Mouse (Mus musculus): ENCODE data around the gene Aebp1.
"Not testable (repeated sequence)": the region's sequence is repeated elsewhere in the genome, so short reads cannot be mapped to it uniquely, and the experiment has no call there.

The Aebp1 gene

DNA sequence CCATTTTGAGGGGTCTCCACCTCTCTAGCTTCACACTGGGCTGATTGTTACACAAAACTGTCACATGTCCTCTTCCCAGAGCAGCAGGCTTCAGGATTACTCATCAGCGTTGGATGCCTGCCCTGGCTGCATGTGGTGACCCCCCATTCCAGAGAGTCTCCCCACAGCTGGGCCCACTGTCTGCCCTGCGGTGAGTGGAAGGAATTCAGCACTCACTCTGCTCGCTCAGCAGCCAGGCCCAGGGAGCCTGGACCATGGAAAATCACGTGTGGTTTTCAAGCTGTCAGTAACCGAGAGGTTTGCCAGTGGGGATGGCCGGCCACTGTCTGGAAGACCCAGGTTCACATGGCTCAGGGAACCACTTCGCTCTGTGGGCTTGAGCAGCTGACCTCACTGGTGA is 5.8 kb upstream of the Aebp1 start:
- in situ Hi-C loops (cut with MboI): no loop called here

DNA sequence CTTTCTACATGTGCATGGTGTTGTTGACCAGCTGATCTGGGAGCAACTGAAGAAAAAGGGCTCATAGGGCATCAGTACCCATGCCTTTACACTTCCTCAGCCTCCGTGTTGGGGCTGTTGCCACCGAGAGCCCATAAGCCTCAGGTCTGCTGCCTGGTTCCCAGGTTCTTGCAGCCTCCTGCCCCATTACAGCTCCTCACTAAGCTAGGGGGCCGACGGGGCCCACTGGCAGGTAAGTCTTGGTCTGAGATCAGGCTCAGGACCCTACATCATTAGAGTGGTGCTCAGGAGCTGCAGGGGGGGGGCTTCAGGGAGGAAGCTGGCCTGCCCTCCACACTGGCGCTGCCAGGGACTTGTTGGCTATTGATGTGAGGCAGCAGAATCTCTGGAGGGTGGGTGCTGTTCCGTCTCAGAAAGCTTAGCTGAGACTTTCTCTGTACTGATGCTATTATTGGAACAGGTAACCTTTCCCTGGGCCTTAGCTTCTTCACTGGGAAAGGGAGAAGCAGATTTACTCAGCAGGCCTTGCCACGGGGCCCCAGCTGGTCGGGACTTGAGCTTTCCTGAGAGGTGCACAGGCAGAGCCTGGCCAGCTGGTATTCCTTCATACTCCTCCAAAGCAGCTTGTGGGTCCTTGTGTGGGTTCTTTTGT is 5.1 kb upstream of the Aebp1 start:
- in situ Hi-C loops (cut with MboI): no loop called here

DNA sequence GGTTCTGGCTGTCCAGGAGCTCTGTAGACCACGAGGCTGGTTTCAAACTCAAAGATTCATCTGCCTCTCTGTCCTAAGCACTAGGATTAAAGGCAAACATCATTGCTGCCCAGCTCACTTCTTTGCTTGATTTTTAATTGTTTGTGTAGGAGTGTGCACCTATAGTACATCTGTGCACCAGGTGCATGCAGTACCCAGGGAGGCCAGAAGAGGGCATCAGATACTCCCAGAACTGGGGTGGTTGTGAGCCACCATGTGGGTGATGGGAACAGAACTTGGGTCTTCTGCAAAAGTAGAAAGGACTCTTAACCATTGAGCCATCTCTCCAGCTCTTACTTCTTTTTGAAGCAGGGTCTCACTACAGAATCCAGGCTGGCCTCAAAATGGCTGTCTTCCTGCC is 3.0 kb upstream of the Aebp1 start:
- in situ Hi-C loops (cut with MboI): no loop called here

DNA sequence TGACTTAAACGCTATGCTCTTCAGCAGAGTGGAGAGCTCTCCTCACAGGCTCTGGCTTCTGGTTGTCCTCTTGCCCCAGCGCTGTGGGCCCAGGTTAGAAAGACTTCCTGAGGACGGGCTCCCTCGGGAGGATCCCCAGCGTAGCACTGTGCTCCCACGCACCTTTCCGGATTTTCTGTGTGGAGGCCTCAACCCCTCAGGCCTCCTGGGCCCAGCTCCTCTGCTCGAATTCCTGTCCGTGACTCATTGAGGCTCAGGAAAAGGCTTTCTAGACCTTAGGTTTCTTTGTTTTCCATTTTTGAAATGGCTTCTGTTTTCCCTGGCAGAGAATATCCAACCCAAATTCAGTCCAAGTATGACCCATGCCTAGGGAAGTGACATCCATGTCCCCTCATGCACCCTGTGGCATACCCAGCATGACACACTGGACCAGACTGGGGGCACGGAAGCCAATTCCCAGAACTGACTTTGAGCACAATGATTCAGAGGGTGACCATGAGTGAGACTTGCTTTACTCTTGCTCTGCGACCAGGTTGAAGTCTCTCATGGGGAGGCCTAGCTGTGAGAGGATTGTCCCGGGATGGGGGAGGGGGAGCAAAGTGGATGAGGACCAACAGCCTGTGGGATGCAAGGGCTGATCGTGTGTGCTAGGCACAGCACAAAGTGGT is 1.7 kb upstream of the Aebp1 start:
- in situ Hi-C loops (cut with MboI): no loop called here

DNA sequence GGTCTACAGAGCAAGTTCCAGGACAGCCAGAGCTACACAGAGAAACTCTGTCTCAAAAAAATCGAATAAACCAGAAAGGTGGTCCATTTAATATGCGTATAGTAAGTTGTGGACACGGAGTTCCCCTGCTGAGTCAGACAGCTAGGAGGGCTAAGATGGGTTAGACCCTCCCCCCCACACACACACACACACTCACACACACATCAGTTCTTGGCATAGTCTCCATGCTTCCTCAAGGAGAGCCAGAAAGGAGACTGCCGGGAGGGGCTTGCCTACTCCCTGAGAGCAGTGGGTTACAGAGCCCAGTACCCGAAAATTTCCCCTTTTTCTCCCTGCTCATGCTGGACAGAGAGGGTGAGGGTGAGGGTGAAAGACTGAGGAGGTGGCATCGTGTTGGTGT is 1.1 kb upstream of the Aebp1 start:
- in situ Hi-C loops (cut with MboI): no loop called here

DNA sequence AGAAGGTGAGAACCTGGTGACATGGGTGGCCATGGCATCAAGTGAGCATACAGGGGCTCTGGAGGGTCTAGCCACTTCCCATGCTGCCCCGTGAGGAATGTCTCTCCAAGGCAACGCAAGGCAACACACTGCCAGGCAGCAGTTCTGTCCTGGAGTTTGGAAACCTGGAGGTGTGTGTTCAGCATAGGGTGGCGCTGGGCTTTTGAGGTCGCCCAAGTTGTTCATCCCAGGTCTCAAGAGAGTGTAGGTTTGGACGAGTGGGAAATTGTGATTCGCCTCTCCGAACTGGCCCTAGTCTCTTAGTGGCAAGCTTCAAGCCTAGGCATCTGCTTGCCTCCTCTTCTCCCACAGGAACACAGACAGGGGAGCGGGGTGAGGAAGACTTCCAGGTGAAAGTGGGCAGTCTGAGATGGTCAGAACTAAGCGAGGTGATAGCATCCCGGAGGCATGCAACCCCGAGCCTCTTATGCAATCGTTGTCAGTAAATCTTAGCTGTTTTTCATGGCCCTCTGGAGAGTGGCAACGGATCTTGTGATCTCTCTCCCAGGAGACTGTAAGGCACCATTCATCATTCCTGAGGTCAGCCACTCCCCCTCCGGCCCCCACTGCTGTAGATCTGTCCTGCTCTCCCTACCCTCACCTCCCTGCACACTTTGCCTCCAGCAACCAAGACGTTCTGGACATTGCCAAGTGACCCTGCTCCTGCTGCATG is 803 bp downstream of the Aebp1 start:
- in situ Hi-C loops (cut with MboI): no loop called here

DNA sequence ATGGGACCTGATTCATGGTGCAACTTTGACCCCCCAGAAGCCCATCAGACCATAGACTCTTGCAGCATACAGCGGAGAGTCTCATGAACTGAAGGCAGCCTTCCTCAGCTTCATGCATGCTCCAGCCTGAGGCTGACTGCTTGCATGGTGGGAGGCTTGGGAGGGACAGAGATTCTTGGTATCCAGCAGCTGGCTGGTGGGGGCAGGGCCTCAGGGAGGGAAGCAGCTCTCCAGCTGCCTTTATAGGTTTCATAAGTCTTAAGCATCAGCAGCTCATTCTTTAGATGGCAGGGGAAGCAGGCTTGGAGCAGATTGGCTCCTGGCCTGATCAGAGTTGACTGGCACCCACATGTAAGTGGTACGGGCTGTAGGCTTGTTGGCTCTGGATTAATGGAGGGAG is 5.4 kb downstream of the Aebp1 start:
- in situ Hi-C loops (cut with MboI): no loop called here

DNA sequence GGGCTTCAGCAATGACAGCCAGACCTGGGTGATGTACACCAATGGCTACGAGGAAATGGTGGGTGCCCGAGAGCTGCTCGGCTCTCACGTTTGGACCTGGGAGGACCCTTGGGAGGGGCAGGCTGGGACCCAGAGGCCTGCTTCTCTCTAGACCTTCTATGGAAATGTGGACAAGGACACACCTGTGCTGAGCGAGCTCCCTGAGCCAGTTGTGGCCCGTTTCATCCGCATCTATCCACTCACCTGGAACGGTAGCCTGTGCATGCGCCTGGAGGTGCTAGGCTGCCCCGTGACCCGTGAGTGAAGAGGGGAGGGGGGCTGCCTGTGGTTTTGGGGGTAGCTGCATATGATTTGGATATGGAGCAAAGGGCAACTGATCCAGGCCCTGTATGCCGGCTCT is 6.6 kb downstream of the Aebp1 start:
- in situ Hi-C loops (cut with MboI): no loop called here

DNA sequence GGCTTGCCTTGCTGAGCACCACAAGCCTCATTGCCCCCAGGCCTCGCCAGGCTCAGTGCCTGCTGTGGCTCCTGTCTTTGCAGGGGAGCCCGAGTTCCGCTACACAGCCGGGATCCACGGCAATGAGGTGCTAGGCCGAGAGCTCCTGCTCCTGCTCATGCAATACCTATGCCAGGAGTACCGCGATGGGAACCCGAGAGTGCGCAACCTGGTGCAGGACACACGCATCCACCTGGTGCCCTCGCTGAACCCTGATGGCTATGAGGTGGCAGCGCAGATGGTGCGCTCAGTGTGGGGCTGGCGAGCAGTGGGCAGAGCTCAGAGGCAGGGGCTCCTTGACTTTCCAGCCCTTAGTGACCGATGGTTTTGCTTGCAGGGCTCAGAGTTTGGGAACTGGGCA is 7.6 kb downstream of the Aebp1 start:
- in situ Hi-C loops (cut with MboI): no loop called here

DNA sequence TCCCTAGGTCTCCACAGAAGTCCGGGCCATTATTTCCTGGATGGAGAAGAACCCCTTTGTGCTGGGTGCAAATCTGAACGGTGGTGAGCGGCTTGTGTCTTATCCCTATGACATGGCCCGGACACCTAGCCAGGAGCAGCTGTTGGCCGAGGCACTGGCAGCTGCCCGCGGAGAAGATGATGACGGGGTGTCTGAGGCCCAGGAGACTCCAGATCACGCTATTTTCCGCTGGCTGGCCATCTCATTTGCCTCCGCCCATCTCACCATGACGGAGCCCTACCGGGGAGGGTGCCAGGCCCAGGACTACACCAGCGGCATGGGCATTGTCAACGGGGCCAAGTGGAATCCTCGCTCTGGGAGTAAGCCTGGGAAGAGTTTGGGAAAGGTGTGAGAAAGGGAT is 8.3 kb downstream of the Aebp1 start:
- in situ Hi-C loops (cut with MboI): no loop called here

DNA sequence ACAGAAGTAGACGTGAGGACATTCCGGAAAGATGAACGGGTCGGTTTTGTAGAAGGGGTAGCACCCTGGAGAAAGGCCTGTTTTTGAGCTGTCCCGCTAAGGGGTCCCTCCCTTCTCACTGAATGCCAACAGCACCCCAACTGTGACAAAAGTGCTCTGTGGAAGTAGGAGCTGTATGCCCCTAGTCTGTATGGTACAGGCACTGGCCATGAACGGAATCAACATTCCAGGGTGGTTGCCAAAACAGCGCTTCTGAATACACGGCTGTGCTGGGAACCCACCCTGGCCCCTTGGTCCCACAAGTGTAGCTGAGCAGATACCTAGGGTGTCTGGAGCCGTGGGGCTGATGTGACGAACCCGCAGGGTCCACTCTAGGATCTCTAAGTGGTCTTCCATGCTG is 11.0 kb downstream of the Aebp1 start:
- in situ Hi-C loops (cut with MboI): no loop called here

DNA sequence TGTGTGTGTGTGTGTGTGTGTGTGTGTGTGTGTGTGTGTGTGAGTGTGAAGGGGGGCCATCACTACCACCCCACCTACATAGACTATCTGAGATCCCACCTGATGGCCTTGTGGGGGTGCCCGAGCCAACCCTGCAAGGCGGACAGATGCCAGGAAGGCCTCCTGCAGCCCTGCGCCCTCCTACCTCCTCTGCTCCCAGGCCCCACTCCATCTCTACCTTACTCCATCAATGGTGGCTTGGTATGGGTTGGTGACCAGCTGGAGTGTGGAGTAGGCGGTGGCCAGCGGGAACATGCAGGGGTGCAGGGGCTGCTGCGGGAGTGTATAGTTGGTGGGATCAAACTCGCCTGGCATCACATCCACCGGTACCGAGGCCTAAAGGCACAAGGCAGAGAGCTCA is 11.4 kb downstream of the Aebp1 start:
- in situ Hi-C loops (cut with MboI): no loop called here

DNA sequence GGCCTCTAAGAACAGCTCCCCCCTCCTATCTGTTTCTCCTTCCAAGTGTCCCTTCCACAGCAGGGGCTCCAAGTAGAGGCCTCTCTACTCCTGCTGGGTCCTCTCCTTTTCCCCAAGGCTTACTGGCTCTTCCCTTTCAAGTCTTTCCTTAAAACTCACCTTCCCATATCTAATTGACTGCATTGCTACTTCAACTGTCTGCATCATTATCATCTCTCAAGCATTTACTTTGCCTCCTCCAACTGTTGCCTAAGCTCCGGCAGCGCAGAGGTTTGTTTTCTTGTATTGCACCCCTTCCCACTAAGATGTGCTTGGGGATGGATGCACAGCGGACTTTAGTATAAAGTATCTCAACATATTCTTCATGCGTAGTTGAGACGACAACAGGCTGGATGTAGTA is 15.7 kb downstream of the Aebp1 start:
- in situ Hi-C loops (cut with MboI): no loop called here

DNA sequence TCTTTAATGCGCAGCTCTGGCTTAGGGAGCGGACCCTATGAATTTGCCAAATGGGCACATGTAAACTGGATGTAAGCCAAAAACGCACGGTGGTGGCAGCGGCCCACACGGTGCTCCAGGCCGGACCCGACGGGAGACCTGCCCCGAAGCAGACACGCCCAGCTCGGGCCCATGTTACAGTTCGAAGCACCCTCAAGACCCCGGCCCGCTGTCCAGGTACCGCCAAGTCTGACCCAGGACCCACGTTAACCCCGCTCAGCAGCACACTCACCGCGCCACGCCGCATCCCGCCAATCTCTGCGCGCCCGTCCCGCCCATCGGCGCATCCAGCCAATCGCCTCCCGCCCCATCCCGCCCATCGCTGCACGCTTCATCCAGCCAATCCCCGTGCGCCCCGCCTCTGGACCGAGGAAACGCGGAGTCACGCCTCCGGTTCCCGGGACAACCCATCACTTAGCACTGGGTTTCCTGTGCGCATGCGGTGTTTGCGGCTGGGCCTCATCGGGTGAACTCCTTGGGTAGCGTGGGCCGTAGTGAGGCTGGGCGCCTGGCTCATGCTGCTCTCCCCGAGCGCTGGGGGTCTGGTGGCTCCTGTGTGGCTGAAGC is 16.3 kb downstream of the Aebp1 start, which contains the start of gene Pold2:
TSS of gene Pold2 (minus strand) at position 372 of the 606 bp plus-strand sequence.
- in situ Hi-C loops (cut with MboI): no loop called here

DNA sequence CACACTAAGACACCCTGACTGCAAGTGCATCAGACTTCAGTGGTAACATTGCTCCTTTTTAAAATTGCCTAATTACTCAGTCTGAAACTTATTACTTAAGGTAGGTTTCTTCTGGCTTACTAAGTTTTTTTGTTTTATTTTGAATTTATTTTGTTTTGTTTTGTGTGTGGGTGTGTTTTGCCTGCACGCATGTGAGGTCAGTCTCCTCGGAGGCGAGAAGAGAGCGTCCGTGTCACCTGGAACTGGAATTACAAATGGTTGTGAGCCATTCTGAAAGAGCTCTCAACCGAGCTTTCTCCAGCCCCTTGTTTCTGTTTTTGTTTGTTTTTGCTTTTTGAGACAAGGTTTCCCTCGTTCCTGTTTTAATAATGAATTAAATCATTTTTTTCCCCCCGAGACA is 16.9 kb downstream of the Aebp1 start:
- in situ Hi-C loops (cut with MboI): no loop called here

DNA sequence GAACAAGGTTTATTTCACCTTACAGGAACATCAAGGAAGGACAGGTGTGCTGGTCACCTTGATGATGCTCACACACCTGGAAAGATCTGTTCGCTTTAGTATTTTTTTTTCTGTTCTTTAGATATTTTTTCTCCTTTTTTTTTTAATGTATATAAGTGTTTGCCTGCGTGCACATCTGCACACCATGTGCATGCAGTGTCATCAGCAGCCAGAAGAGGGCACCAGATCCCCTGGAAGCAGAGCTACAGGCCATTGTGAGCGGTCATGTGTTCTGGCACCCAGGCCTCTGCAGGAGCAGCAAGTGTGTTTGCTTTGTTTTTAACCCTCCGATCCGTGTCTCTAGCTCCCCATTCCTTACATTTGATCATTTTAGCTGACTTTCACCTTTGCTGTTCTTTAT is 18.2 kb downstream of the Aebp1 start:
- in situ Hi-C loops (cut with MboI): no loop called here

DNA sequence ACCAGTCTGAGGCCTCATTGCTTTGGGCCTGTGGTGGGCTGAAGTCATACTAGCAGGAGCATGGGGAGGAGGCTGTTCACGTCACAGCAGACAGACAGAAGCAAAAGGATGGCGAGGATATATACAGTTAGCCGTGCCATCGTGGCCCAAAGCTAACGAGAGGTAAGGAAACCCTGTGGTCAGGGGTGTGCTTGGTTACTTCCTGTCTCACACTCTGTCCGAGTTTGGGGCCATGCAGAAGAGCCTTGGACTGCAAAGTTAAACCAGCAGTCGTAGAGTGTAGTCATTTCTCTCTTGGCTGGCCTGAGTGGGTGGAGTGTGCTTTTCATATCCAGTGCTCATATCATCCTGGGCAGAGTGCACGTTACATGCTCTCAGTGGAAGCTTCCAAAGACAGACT is 20.8 kb downstream of the Aebp1 start:
- in situ Hi-C loops (cut with MboI): no loop called here

DNA sequence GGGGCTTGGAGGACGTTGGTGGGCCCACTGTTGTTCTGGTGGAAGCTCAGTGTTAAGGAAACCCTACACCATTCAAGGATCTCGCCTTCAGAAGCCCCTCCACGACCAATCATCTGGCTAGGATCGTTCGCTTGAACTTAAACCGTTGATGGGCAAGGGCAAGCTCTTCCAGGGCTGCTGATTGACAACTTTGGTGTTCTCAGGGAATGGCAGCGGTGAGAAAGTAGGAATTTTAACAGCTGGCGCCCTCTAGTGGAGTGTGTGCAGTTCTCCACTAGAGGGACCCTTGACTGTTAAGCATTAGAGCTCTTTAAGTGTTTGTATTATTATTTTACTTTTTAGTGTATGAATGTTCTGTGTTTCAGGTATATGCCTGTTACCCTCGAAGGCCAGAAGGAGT is 24.4 kb downstream of the Aebp1 start:
- in situ Hi-C loops (cut with MboI): no loop called here

DNA sequence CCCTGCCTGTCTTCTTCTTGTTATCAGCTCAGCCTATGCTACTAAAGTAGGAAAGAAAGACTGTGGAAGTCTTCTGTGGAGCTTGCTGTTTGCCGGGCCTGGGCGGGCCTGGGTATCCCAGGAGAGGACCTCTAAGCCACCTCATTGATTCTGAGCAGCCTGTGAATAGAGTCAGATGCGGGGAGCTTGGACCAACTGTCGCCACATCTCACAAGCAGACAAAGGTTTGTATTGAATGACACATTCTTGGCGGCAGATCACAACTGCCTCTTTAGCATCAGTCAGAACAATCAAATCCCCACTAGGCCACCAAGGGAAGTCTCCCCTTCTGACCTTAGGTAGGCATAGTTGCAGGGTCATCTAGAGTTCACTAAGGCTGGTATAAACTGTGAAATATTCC is 25.5 kb downstream of the Aebp1 start:
- in situ Hi-C loops (cut with MboI): no loop called here

DNA sequence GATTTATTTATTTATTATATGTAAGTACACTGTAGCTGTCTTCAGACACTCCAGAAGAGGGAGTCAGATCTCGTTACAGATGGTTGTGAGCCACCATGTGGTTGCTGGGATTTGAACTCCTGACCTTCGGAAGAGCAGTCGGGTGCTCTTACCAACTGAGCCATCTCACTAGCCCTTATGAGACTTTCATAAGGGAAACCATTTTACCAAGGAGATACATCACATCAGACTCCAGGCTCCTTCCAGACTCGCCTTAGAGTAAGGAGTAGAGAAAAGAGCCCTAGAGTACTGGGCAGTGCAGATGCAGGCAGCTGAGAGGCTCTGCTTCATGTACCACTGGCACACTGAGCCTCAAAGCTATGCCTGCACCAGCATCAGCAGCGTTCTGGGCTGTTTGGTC is 26.8 kb downstream of the Aebp1 start:
- in situ Hi-C loops (cut with MboI): not testable (repeated sequence)

DNA sequence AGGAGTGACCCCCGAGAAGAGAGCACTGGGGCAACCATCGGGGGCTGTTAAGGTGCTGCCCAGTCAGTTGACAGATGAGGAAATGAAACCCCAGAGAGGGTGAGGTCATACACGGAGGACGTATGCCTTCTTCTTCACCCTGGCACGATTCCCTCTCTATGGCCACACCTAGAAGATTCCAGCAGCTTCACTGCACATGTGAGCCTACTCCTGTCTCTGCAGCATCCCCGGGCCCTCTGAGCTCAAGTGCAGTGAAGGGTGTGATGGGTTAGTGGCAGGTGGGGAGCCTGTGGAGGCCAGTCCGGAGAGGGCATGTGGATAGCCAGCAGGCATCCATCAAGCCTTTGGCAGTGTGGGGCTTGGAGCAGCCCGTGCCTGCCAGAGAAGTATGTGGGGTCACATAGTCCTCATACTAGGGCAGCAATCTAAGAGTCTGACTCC is 30.4 kb downstream of the Aebp1 start:
- in situ Hi-C loops (cut with MboI): no loop called here

DNA sequence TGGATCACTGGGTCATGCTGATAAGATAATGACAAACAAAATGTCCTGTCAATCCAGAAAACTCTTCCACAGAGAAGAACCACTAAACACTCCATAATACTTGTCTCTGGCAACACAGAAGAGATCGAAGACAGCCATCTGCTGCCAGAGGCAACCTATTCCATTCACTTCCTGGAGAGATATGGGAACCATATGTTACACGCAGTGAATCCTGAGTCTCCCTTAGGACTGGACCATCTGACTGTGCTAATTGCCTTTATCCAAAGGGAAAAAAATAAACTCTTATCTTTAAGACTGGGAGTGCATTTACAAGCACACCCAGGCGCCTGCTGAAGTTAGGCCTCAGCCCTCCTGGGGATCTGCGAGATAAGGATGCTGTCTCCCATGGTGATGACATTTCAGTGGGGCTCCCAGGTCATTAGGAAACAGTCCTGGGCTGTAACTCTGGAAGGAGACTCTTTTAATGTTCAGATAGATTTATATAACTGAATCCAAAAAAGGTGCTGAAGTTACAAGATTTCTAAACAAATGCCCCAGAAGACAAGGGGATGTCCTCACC is 31.1 kb downstream of the Aebp1 start:
- in situ Hi-C loops (cut with MboI): no loop called here

DNA sequence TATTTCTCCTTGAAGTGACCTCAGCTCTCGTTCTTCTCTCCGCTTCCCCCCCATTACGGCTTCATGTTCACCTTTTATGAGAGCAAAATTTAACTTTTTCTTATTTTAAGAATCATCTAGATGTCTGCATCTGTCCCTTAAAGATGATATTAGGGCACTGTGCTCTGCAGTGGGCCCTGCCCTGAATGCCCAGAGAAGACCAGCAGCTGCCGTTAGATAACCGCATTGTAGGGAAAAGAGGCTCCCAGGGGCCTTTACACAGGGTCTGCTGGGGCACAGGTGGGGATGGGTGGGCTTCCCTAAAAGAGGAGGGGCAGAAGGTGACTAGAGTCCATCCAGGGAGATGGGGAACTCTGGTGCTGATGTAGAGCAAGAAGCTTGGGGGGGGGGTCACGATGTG is 32.1 kb downstream of the Aebp1 start:
- in situ Hi-C loops (cut with MboI): no loop called here
